Mouse (Mus musculus) cerebellum, adult 2 months (tissue): Measurements from ENCODE around the gene Insr.

ENCODE experiments used
- CTCF ChIP-seq: fragments of 200-500 bp; IDR thresholded peaks from 2 replicates; pipeline ENCODE4 v1.5.1; 2011; ENCODE audit warnings: low read depth, mild to moderate bottlenecking, control low read depth, low read length, moderate library complexity, borderline replicate concordance; ENCODE audit not compliant: insufficient read depth
- POLR2A ChIP-seq: fragments of 200-500 bp; IDR thresholded peaks from 2 replicates; pipeline ENCODE4 v1.6.1; 2011; ENCODE audit warnings: low read length, control low read depth, borderline replicate concordance; ENCODE audit not compliant: insufficient read depth

DNA sequence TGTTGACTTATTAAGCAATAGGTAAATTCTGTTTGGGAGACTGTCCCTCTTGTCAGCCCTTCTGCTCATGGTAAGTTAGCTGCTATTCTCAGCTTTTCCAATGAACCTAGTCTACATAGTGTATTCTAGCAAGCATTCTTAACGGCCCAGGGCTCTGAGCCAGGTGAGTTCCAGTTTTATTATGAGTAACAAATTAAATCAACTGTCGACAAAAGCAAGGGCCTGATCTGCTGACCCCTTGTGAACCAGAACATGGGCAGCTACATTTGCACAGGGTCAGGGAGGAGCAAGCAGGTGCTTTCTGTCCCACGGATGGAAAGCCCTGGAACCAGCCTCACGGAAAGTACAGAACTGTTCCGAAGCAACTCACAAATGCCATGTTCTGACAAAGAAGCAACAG, 52.0 kb downstream of the Insr start:
- TF ChIP-seq POLR2A (no peak), CTCF (no peak)
